Comparison of ENCODE assay signal across 9 mouse cellular contexts in the genomic region with DNA sequence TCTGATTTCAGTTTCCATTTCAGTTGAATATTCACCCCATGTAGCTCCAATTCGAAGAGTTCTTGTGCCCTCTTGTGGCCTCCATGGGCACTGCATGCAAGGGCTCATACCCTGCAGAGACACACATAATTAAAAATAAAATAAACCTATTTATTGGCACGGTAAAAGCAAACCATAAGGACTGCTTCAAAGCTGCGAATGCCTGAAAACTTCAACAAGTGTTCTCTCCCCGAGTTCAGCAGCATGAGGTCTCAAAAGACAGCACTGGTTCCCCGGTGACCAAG. TPM values are rescaled to one million over a fixed set of nuclear protein-coding genes. Genes with fewer than 3 reads are reported as not detected.
DNase-seq lines count a peak whose midpoint lies in the region; ATAC-seq lines count a peak whose summit lies in the region.
"Had no signal": no experiment of that assay in that cellular context is flagged by ENCODE, and none has a peak within 500 bp of the region (broad histone marks: within the 10 kb centered on the region; RNA-seq: fewer than 3 reads in every experiment).

No protein-coding gene starts in this region.

- H3K27me3 ChIP-seq in midbrain, embryonic 14.5 days (ENCODE audit: control insufficient read depth, insufficient read depth, low read length): no peaks in the 10 kb centered on the region
- H3K27me3 ChIP-seq in midbrain, embryonic 15.5 days (replicated peaks): no peaks in the 10 kb centered on the region

- no peaks in the 10 kb centered on the region for H3K4me1 ChIP-seq in midbrain, embryonic 14.5 days (ENCODE audit: control insufficient read depth, insufficient read depth, low read length)
- H3K4me1 ChIP-seq in midbrain, embryonic 15.5 days: no peaks in the 10 kb centered on the region

- H3K9me3 ChIP-seq in midbrain, embryonic 14.5 days (ENCODE audit: control insufficient read depth, low read length): peaks cover 93% of the 10 kb centered on the region
- H3K9me3 ChIP-seq in midbrain, embryonic 15.5 days: peaks cover 59% of the 10 kb centered on the region

- peak; percentile 64 to 93 for DNase-seq in adrenal gland, adult (ENCODE audit: inconsistent age in 2 of 2, low spot score in 1 of 2)
- DNase-seq in adrenal gland, adult 8-10 months: no peak
- DNase-seq in midbrain, embryonic 14.5 days: peak; percentile 77
- peak; percentile 82 to 85 for DNase-seq in adrenal gland, postnatal 36 days
- DNase-seq in induced T-regulatory cell, adult 2 months (ENCODE audit: low read depth): peak; percentile 91
- peak; percentile 73 for DNase-seq in lung, postnatal 10 days
- peak; percentile 68 for DNase-seq in thymus, postnatal 25 days

- no peak overlapping the region for H3K4me3 ChIP-seq in midbrain, embryonic 14.5 days (replicated peaks; ENCODE audit: low read depth, low read length)
- no peak overlapping the region for H3K4me3 ChIP-seq in midbrain, embryonic 15.5 days

- H3K4me2 ChIP-seq in midbrain, embryonic 14.5 days (ENCODE audit: low read length): no peak overlapping the region
- H3K4me2 ChIP-seq in midbrain, embryonic 15.5 days: no peak overlapping the region

- no peak for ATAC-seq in midbrain, embryonic 14.5 days (ENCODE audit: low FRiP score, low TSS enrichment)
- no peak for ATAC-seq in midbrain, embryonic 15.5 days (replicated peaks)

- no peak overlapping the region for H3K27ac ChIP-seq in midbrain, embryonic 14.5 days (replicated peaks; ENCODE audit: low read depth, low read length)
- no peak overlapping the region for H3K27ac ChIP-seq in midbrain, embryonic 15.5 days

- no peaks in the 10 kb centered on the region for H3K36me3 ChIP-seq in midbrain, embryonic 14.5 days (ENCODE audit: control insufficient read depth, insufficient read depth, low read length)
- no peaks in the 10 kb centered on the region for H3K36me3 ChIP-seq in midbrain, embryonic 15.5 days (replicated peaks)

- WGBS in midbrain, embryonic 14.5 days: 42% methylated on average over 5 of the region's 5 CpGs
- 39% methylated on average over 5 of the region's 5 CpGs for WGBS in midbrain, embryonic 15.5 days

- no peak overlapping the region for H3K9ac ChIP-seq in midbrain, embryonic 14.5 days (replicated peaks; ENCODE audit: low read length)
- H3K9ac ChIP-seq in midbrain, embryonic 15.5 days: no peak overlapping the region

RNA-seq across cellular contexts. Expression of a gene that starts 10.2 kb away (rescaled TPM):
- not detected for total RNA-seq in adrenal gland, adult 8-10 months (2022)
- 0.14 TPM in 1 of 2 replicates, not detected in the other for polyA plus RNA-seq in midbrain, embryonic 14.5 days (2014; fragmentation: Nextera tagmentation; extraction: Ambion mirVana)
- 0.09 and 0.10 TPM in 2 replicates for polyA plus RNA-seq in midbrain, embryonic 15.5 days (2015; fragmentation: Nextera tagmentation; extraction: Ambion mirVana)
- not detected for total RNA-seq in adrenal gland, postnatal 36 days (2021)
- polyA plus RNA-seq: gonadal fat pad, adult 2 months had no signal

RNA-seq across cellular contexts. Expression of a gene that starts 10.2 kb away (rescaled TPM):
- total RNA-seq in adrenal gland, adult 8-10 months (2022): 10 to 100 TPM; 33.0 to 55.0 (median 43.2) TPM
- polyA plus RNA-seq in midbrain, embryonic 14.5 days (2014; fragmentation: Nextera tagmentation; extraction: Ambion mirVana): 52.9 and 80.2 TPM in 2 replicates
- polyA plus RNA-seq in midbrain, embryonic 15.5 days (2015; fragmentation: Nextera tagmentation; extraction: Ambion mirVana): 85.4 and 86.4 TPM in 2 replicates
- total RNA-seq in adrenal gland, postnatal 36 days (2021): 10 to 100 TPM; 31.0 to 35.9 TPM
